Mouse (Mus musculus): ENCODE measurements around the gene Nmur1. TPM values are rescaled to one million over a fixed set of nuclear protein-coding genes. Genes with fewer than 3 reads are reported as not detected.
A peak's percentile ranks its signal among the peaks of the same experiment; 100 is the strongest.

Nmur1 gene
- polyA plus RNA-seq, 1 experiment, result 2.4 TPM

GRCm38 (mm10) chr1:86415612-86416184 lies 10.3 kb downstream of the Nmur1 start:
- Histone ChIP-seq H3K36me3 (replicated peaks; ENCODE audit: low read length) (no peaks in the 10 kb centered on the region), H3K4me3 (replicated peaks) (peak overlapping the region; percentile 68), H3K4me1 (peaks cover 80% of the 10 kb centered on the region), H3K9me3 (no peaks in the 10 kb centered on the region), H3K27me3 (replicated peaks) (no peaks in the 10 kb centered on the region)
- no peak for TF ChIP-seq FLI1 (IDR thresholded peaks at IDR 0.05; ENCODE audit: low read length)
- TF ChIP-seq GATA1 (IDR thresholded peaks at IDR 0.05; ENCODE audit: borderline replicate concordance, low read length), result no peak

GRCm38 (mm10) chr1:86415144-86415543 lies 10.9 kb downstream of the Nmur1 start:
- TF ChIP-seq GATA1 (IDR thresholded peaks at IDR 0.05; ENCODE audit: borderline replicate concordance, low read length), result no peak
- TF ChIP-seq FLI1 (IDR thresholded peaks at IDR 0.05; ENCODE audit: low read length), result no peak
- H3K4me1 ChIP-seq, result peaks cover 85% of the 10 kb centered on the region
- H3K36me3 ChIP-seq (replicated peaks; ENCODE audit: low read length), result no peaks in the 10 kb centered on the region
- H3K9me3 ChIP-seq, result no peaks in the 10 kb centered on the region
- no peaks in the 10 kb centered on the region for H3K27me3 ChIP-seq (replicated peaks)
- H3K4me3 ChIP-seq (replicated peaks), result peak overlapping the region; percentile 68

GRCm38 (mm10) chr1:86414715-86415114 lies 11.3 kb downstream of the Nmur1 start:
- Histone ChIP-seq H3K4me3 (replicated peaks) (no peak overlapping the region), H3K9me3 (no peaks in the 10 kb centered on the region), H3K4me1 (peaks cover 86% of the 10 kb centered on the region), H3K27me3 (replicated peaks) (no peaks in the 10 kb centered on the region), H3K36me3 (replicated peaks; ENCODE audit: low read length) (no peaks in the 10 kb centered on the region)
- TF ChIP-seq FLI1 (IDR thresholded peaks at IDR 0.05; ENCODE audit: low read length), result no peak
- TF ChIP-seq GATA1 (IDR thresholded peaks at IDR 0.05; ENCODE audit: borderline replicate concordance, low read length), result no peak

- H3K27me3 ChIP-seq (replicated peaks), result no peaks in the 10 kb centered on the region
- H3K36me3 ChIP-seq (replicated peaks; ENCODE audit: low read length), result peaks cover 8% of the 10 kb centered on the region
- H3K4me3 ChIP-seq (replicated peaks), result no peak overlapping the region
- TF ChIP-seq GATA1 (IDR thresholded peaks at IDR 0.05; ENCODE audit: borderline replicate concordance, low read length) (no peak), FLI1 (IDR thresholded peaks at IDR 0.05; ENCODE audit: low read length) (no peak)
- H3K4me1 ChIP-seq, result peaks cover 88% of the 10 kb centered on the region
- peaks cover 3% of the 10 kb centered on the region; the same call in 1 of the 2 replicates for H3K9me3 ChIP-seq
These were observed 16.6 kb downstream of the Nmur1 start for GRCm38 (mm10) chr1:86409476-86409875.

GRCm38 (mm10) chr1:86408515-86408914 lies 17.5 kb downstream of the Nmur1 start:
- peaks cover 11% of the 10 kb centered on the region for H3K36me3 ChIP-seq (replicated peaks; ENCODE audit: low read length)
- peaks cover 3% of the 10 kb centered on the region; the same call in 1 of the 2 replicates for H3K9me3 ChIP-seq
- no peaks in the 10 kb centered on the region for H3K27me3 ChIP-seq (replicated peaks)
- H3K4me1 ChIP-seq, result peaks cover 86% of the 10 kb centered on the region
- TF ChIP-seq GATA1 (IDR thresholded peaks at IDR 0.05; ENCODE audit: borderline replicate concordance, low read length) (no peak), FLI1 (IDR thresholded peaks at IDR 0.05; ENCODE audit: low read length) (no peak)
- H3K4me3 ChIP-seq (replicated peaks), result peak overlapping the region; percentile 17

- no peak for TF ChIP-seq FLI1 (IDR thresholded peaks at IDR 0.05; ENCODE audit: low read length)
- TF ChIP-seq GATA1 (IDR thresholded peaks at IDR 0.05; ENCODE audit: borderline replicate concordance, low read length), result no peak
- no peaks in the 10 kb centered on the region for H3K27me3 ChIP-seq (replicated peaks)
- H3K4me3 ChIP-seq (replicated peaks), result peak overlapping the region; percentile 77
- H3K36me3 ChIP-seq (replicated peaks; ENCODE audit: low read length), result peaks cover 11% of the 10 kb centered on the region
- H3K9me3 ChIP-seq, result peaks cover 3% of the 10 kb centered on the region; the same call in 1 of the 2 replicates
- peaks cover 91% of the 10 kb centered on the region for H3K4me1 ChIP-seq
These were observed 19.1 kb downstream of the Nmur1 start for GRCm38 (mm10) chr1:86406914-86407313.

GRCm38 (mm10) chr1:86406313-86406712 lies 19.7 kb downstream of the Nmur1 start:
- TF ChIP-seq GATA1 (IDR thresholded peaks at IDR 0.05; ENCODE audit: borderline replicate concordance, low read length) (no peak), FLI1 (IDR thresholded peaks at IDR 0.05; ENCODE audit: low read length) (no peak)
- H3K36me3 ChIP-seq (replicated peaks; ENCODE audit: low read length), result peaks cover 11% of the 10 kb centered on the region

GRCm38 (mm10) chr1:86404834-86405233 lies 21.2 kb downstream of the Nmur1 start:
- TF ChIP-seq GATA1 (IDR thresholded peaks at IDR 0.05; ENCODE audit: borderline replicate concordance, low read length) (no peak), FLI1 (IDR thresholded peaks at IDR 0.05; ENCODE audit: low read length) (no peak)

More at GRCm38 (mm10) chr1:86406313-86406712, 19.7 kb downstream of the Nmur1 start:
- no peaks in the 10 kb centered on the region for H3K27me3 ChIP-seq (replicated peaks)
- peaks cover 3% of the 10 kb centered on the region; the same call in 1 of the 2 replicates for H3K9me3 ChIP-seq
- peaks cover 91% of the 10 kb centered on the region for H3K4me1 ChIP-seq
- H3K4me3 ChIP-seq (replicated peaks), result peak overlapping the region; percentile 77

GRCm38 (mm10) chr1:86400096-86400754 lies 25.8 kb downstream of the Nmur1 start:
- H3K4me3 ChIP-seq (replicated peaks), result no peak overlapping the region
- peaks cover 3% of the 10 kb centered on the region; the same call in 1 of the 2 replicates for H3K9me3 ChIP-seq
- no peak for TF ChIP-seq GATA1 (IDR thresholded peaks at IDR 0.05; ENCODE audit: borderline replicate concordance, low read length)
- no peaks in the 10 kb centered on the region for H3K27me3 ChIP-seq (replicated peaks)
- peaks cover 12% of the 10 kb centered on the region for H3K36me3 ChIP-seq (replicated peaks; ENCODE audit: low read length)
- H3K4me1 ChIP-seq, result peaks cover 88% of the 10 kb centered on the region

More at GRCm38 (mm10) chr1:86404834-86405233, 21.2 kb downstream of the Nmur1 start:
- peaks cover 3% of the 10 kb centered on the region; the same call in 1 of the 2 replicates for H3K9me3 ChIP-seq
- no peaks in the 10 kb centered on the region for H3K27me3 ChIP-seq (replicated peaks)
- no peak overlapping the region for H3K4me3 ChIP-seq (replicated peaks)
- H3K4me1 ChIP-seq, result peaks cover 90% of the 10 kb centered on the region
- H3K36me3 ChIP-seq (replicated peaks; ENCODE audit: low read length), result peaks cover 11% of the 10 kb centered on the region

- peak overlapping the region; percentile 25 for H3K4me3 ChIP-seq (replicated peaks)
- no peaks in the 10 kb centered on the region for H3K9me3 ChIP-seq
- H3K4me1 ChIP-seq, result peaks cover 89% of the 10 kb centered on the region
- TF ChIP-seq GATA1 (IDR thresholded peaks at IDR 0.05; ENCODE audit: borderline replicate concordance, low read length) (no peak), FLI1 (IDR thresholded peaks at IDR 0.05; ENCODE audit: low read length) (no peak)
- no peaks in the 10 kb centered on the region for H3K27me3 ChIP-seq (replicated peaks)
- peaks cover 7% of the 10 kb centered on the region for H3K36me3 ChIP-seq (replicated peaks; ENCODE audit: low read length)
These were observed 26.7 kb downstream of the Nmur1 start for GRCm38 (mm10) chr1:86399322-86399721.

Measured in megakaryocyte, embryonic 14.5 days (primary cell).